Mouse (Mus musculus) adrenal gland, adult 2 months (tissue): ENCODE results near the gene Clrn1. TPM values are rescaled to one million over a fixed set of nuclear protein-coding genes. Genes with fewer than 3 reads are reported as not detected.
"Not testable (repeated sequence)": the region's sequence is repeated elsewhere in the genome, so short reads cannot be mapped to it uniquely, and the experiment has no call there.

Experiments
- DNase-seq: peaks from one replicate; pipeline ENCODE4 v3.0.0; 2021
- long read RNA-seq: library from polyadenylated mRNA; stranded (forward); transcript quantifications from one replicate; pipeline ENCODE4 v2.0.0, GENCODE M21; 2021
- polyA plus RNA-seq: library from polyadenylated mRNA; depleted of rRNA; stranded (reverse); fragments of >200 nt; gene quantifications from 2 replicates; pipeline ENCODE4 v1.2.3, GENCODE M21; 2012; rRNA removed
- total RNA-seq, 2 experiments: library from RNA; stranded (reverse); gene quantifications; 2 replicates each; pipeline ENCODE4 v1.2.3; 2021

Clrn1 gene
- total RNA-seq: not detected
- polyA plus RNA-seq: not detected in 2 replicates
- long read RNA-seq: 0 reads

DNA sequence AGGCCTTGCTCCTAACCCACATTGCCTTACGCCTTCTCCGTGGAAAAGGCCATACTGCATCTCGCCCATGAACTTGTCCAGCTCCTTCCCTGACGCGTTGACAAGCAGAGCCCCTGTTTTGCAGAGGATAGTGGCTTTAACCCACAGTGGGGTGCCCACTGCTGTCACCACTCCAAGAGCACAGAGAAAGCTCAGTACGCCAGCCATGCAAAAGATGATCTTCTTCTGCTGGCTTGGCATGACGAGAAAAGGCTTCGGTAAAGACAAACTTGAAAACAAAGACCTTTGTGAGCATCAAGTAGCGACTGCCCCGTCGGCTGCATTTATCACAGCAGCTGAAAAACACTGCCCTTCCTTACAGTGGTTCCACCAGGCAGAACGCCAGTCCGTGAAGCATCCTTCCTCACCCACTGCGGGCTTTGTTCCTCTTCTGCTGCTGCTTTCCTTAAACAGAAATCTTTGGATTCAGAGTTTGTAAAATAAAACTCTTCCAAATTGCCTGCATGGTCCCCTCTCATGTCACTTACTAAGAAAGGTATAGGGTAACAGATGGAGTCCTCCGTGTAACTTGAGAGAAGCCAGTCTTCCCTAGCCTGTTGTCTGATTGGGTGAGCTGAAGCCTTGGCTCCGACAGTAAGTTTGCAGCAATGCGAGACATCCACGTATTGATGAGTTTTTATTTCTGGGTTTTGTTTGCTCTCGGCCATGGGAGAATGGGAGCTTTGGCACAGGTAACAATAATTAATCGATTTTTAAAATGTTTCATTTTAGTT, at the start of gene Clrn1:
Gene Clrn1 (minus strand): TSS at position 540 of the 773 bp plus-strand sequence.
- no peak for DNase-seq

DNA sequence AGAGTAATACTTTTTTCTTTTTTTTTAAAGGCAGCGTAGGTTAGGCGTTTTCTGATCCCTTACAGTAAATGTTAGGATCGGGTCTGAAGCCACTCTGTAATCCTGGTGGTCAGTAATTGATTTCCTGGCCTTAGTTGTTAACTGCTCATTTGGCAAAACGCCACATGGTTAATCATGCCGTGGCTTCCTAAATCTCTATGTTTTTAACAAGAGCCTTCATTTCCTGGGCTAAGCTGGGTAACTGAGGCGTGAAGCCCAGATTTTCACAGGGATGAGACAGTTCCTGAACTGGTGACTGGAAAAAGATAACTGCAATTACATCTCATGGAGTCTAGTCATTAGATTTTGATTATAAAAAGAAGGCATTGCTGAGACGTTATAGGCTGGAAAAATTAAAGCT, 38.9 kb upstream of the Clrn1 start:
- no peak for DNase-seq

DNA sequence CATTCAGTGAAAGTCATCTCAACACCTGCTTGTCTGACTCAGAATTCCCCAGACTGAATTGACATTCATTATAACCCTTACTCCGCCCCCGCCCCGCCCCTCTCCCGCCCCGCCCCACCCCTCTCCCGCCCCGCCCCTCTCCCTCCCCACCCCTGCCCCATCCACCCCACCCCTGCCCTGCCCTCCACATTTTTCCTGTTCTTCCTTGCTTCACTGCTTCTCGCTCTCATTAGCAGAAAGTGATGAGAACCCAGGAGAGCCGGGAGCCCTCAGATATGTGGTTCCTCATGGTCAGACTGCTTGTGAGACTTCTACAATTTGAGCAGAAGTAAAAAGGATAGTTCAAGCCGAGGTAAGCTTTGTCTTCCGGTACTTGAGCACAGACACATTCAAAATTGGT, 38.0 kb upstream of the Clrn1 start:
- DNase-seq: no peak

DNA sequence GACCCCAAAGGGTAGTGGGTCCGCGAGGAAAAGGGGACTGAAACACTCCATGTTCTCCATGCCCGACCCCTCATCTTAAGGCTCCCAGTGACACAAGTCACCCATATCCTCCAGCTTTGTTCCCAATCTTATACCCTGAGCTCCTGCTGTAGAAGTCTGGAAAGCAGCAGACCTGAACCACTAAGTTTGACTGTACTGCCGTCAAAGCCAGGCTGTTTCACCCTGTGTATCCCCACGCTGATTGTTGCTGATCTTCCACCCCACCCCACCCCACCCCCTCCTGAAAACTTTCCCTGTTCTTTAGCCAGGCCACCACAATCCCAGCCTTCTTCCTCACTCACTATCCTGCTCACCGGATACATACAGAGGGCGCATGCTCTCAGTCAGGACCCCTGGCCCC, 37.5 kb upstream of the Clrn1 start:
- no peak for DNase-seq

DNA sequence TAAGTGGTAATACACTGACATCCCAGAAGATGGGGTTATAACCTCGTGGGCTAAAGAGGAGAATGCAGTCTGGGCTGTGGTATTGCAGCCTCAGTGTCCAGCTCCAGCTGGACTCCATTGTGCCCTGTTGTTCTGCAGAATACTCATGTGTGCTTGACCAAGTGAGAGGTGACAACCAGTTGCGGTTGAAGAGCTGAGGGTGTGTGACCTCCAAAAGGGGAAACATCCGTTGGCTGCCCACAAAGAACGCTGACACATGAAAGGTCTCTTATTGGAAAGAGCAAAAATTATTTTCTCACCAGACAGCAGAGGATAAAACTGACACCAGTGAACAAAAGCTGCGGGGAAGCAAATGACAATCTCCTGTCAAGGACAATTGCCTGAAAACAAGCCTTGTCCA, 36.2 kb upstream of the Clrn1 start:
- DNase-seq: no peak

DNA sequence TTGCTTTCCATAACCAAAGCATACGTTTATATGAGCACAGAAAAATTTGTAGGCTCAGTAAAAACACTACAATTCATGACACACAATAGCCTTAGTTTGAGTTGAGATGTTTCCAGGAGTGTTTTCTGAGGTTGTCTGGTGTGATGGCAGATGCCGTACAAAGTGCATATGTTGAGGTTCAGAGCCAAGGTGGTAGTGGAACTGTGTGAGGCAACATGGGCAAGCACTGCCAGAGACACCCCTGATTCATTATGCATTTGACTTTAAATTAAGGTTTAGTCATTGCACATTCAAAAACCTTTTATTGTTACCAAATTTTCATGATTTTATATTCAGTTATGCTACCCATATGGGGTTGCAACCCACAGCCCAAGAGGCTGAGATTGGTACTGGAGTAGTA, 19.5 kb upstream of the Clrn1 start:
- no peak for DNase-seq

DNA sequence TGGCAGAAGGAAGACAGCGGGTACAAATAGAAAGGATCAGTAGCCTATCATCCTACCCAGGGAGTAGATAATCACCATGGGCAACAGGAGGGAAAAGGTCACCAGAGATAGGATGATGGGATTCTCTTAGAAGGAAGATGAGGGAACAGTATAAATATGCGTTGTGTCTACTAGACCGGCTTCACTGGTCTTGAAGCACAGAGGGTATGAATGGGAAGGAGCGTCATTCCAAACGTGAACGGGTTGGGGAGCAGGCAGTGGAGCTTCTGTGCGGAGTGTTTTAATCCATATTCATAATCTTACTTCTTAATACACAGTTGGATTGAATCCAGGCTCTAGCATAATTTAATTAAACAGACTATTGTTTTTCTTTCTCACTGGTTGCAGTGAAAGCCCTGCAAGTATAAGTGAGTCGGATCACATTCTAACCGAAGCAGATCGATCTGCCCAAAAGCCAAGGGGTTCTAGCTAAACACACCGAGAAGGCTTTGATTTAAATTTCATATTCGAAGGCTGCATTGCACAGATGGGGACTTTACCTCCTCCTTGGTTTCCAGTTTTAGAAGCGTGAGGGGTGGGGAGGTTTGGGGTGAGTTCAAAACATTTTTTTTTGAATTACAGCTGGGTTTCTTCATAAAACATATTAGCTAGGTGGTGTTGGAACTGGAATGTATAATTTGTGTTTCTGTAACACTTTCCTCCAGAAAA, 17.1 kb upstream of the Clrn1 start:
- no peak for DNase-seq

DNA sequence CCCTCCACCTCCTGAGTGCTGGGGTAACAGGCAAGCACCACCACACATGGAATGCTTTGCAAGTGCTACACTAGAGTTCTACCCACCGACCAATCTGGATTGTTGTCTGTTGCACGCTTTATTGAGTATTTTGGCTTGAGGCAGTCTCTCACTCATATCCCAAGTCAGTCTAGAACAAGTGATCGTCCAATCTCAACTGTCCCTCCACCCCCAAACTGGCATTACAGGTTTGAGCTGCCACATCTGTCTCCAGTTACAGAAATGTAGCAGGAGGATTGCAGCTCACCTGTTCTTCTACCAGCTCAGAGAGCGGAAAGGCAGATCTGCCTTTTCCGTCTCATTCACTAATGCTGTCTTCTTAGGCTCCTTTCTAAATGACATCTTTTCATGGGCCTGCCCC, 10.0 kb upstream of the Clrn1 start:
- no peak for DNase-seq

DNA sequence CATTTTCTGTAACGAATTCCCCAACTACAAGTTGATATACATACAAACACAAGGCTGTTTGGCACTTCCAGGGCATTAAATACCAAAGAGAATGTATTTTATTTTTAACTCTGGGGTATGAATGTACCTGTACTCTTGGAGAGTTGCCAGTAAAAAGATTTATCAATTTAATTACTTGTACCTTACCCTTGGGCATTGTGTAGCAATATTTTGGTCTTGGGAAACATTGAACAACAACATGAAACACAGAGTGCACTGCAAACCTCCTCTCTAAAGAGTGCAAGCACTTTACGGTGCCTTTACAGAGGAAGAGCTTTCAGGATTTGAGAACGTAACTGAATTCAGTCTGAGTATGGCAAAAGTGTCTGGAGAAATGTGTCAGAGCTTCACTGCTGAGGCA, 9.4 kb upstream of the Clrn1 start:
- no peak for DNase-seq

DNA sequence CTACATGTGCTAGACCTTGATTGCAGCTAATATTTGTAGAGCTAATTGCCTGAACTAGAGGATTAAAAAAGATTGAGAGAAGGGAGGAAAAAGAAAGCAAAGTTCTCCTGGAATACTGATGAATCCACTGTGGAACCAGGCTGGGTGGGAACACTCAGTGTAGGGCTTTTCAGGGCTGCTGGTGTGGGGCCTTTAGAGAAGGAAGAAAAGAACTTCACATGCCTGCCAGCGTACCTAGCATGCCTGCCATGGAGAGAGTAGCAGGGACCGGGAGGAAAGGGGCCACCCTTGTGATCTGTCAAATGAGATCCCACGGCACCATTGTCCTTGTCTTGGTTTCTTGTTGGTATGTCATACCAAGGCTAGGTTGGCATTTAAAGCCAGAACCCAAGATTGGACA, 4.5 kb upstream of the Clrn1 start:
- DNase-seq: no peak

DNA sequence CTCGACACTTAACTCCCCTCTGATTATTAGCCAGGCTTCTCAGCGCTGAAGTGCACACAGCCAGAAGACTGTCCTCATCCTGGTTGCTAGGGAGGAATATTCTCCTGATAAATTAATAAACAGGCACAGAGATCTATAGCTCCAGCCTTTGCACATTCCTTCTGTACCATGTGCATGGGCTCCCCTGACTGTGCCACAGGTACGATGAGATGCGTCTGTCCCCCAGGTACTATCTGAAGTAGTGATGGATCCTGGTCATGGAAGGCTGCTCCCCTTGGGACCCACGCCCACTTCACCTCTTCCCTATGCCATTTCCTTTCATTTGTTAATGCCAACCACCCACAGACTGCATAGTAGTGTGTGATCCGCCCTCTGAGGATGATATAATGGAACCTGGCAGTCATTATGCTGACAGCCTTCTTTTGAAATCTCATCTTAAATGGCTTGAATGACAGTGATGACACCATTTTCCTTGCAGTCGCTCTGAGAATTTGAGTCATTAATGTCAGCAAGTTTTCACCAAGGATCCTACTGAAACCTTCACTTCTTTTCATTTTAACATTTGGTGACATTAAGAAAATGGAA, 3.1 kb upstream of the Clrn1 start:
- DNase-seq: no peak

DNA sequence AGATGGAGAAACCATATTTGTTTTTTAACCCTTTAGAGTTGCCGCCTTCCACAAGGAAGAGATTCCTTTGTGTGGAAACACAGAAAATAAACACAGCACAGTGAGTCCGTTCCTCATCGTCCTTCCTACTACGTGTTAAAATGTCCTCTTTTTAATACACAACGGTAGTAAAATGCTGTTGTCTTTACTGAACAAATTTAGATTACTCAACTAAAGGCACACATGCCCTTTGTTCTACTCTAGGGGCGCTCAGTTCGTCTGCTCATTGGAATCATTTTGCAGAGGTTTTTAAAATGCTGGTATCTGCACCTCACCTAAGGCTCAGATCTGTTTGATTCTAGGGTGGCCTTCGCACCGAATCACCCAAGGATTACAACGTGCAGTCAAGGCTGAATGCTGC, 2.6 kb upstream of the Clrn1 start:
- no peak for DNase-seq

DNA sequence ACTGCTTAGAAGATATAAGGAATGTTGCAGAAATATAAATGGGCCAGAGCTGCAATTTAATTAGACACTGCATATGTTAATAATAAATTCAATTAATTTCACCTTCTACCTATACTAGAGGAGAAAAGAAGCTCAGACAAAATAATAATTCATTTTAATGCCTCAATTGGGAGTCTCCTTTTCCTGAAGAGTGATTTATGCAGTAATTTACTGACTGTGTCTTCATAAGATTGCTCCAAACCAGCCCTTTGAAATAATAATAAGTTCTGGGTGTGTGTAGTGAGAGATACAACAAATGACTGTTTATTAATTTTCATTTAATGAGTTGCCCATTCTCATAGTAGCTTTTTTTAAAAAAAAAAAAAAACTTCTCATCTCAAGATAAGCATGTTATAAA, 1.6 kb downstream of the Clrn1 start:
- DNase-seq: no peak

DNA sequence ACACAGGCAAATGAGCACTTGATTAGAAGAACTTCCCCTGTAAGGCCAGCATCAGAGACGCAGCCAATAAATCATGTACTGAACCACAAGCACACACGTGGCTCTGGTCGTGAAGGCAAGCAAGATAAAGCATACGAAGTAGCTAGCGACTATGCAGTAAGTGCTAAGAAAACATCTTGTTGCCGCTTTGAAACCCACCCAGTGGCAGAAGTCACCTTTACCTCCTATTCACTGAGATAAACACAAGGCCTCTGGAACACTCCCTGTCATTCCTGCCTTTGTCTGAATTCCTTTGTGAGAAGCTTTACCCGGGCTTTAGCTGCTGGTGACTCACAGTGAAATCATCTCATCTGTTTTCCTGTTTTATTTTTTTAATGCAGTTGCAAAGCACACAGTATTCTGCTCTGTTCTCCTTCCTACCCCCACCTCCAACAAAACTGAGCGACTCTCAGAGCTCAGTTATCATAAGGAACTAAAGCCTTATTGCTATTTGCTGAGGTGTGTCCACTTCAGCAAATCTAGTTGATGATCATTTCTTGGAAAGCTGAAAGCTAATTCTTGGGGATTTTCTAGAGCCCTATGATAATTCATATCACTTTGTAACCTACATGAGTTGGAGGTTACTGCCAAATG, 2.1 kb downstream of the Clrn1 start:
- DNase-seq: peak; percentile 55

DNA sequence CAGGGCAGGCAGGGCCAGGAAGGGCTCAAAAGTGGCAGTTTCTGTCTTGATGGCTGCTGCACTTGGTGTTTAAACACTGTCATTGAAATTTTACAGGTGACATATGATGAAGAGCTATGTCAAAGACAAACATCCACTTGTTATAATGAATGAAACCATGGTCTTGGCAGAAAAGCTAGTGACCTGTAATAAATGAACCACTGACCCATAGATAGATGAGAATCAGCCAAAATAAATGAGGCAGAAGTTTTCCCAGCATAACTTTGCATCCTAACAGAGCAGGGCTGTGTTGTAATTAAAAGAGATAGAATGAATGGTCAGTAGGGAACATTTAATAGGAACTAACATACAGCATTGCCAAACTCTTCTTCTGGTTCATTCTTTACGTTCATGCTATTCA, 4.1 kb downstream of the Clrn1 start:
- DNase-seq: no peak

DNA sequence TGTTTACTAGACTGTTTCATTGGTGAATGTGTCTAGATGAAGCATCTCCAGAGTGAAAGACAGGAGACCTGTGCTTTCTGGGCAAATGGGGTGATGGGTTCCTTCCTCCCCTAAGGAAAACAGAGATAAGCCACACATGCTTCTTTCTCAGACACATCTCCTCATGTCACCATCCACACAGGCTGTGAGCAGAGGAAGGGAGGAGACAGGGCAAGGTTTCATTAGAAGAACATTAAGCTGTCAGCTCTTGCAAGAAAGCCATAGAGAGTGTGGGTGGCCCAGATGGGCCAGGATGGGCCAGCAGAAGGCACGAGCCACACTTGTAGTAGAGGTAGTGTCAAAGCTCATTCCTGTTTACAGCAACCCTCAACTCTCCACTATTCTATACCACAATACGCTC, 5.0 kb downstream of the Clrn1 start:
- no peak for DNase-seq

DNA sequence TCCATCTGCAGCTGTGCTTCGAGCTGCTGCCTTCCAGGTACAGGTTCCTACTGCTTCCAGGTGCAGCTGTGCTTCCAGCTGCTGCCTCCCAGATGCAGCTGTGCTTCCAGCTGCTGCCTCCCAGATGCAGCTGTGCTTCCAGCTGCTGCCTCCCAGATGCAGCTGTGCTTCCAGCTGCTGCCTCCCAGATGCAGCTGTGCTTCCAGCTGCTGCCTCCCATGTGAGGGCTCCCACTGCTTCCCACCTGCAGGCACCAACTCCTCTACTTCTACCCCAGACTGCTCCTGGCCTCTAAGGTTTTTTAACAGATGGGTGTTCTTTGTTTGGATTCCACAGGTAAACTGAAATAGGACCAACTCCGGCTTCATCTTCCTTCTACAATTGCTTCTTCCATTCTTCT, 13.3 kb downstream of the Clrn1 start:
- DNase-seq: not testable (repeated sequence)

DNA sequence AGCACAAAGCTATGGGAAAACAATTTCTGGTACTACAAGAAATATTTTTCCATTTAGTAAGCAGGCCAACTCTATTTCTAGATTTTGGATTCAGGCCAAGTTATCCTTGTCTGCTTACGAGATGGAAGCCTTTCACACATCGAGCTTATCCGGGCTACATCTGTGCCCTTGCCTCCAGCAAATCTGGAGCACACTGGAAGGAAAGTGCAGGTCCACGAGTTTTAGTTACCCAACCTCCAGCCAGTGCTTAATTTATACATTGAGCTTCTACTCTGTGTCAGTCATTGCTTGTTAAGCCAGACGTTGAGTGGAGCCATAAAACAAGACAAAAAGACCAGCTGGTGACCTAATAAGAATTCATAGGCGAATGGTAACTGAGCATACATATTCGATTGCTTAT, 19.4 kb downstream of the Clrn1 start:
- DNase-seq: no peak

DNA sequence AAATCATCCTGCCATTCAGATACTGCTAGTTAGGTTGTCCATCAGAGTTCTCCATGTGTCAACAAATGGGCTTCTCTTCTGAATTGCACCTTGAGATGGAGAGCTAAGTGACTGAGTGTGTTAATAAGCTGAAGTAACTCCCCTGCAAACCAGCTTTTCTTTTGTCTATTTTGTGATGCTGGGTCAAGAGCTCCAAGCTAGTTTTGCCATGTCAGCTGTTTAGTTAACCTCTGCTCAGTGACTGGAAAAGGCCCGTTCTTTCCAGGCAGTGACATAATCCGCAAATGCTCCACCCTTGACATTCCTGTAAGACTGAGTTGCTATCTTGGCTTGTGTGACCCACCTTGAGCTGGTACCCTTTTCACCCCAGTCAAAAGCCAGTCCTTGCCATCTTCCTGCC, 22.2 kb downstream of the Clrn1 start:
- no peak for DNase-seq

DNA sequence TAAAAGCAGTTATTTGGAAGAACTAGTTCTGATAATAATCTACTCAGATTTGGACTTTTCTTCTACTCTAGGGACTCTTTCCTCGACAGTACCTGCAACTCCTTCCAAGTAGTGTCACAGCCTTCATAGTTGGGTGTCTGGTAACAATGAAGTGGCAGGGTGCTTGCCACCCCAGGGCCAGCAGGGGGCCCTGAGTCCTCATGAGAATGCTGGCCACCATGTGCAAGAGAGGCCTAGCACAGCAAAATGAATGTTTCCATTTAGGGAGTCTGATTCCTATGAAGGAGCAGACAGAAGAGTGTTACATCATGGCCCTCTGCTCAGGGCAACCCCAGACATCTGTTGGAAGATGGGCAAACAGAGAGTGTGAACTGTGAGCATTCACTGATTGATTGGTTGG, 41.7 kb downstream of the Clrn1 start:
- peak; percentile 37 for DNase-seq

DNA sequence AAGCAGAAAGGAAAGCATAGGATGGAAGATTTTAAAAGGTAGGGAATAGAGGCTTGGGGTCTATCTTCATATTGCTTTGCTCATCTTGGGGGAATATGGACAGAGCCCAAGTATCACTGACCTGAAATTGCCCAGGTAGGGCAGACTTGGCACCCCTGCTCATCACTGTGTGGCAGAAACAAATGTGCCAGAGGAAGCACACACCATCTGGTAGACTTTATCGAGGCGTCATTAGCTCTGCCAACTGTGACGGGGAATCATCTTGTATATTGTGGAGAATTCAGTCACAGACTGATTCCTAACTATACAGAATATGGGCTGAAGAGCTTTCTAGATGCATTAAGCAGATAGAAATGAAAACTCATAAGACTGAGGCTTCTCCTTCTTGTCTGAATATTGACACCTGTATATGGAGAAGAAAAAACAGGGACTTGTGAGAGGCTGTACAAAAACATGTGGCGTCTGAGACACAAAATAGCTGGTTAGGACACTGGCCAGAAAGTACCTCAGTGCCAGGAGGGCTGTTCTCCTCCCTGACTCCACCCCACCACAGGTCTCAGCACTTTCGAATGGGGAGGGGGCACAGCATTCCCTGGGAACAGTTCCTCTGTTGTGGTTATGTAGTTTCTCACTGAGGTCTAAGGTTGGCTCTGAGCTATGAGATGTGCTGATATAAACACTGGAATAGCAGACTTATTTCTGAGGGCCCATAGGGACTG, 51.5 kb downstream of the Clrn1 start:
- DNase-seq: no peak

DNA sequence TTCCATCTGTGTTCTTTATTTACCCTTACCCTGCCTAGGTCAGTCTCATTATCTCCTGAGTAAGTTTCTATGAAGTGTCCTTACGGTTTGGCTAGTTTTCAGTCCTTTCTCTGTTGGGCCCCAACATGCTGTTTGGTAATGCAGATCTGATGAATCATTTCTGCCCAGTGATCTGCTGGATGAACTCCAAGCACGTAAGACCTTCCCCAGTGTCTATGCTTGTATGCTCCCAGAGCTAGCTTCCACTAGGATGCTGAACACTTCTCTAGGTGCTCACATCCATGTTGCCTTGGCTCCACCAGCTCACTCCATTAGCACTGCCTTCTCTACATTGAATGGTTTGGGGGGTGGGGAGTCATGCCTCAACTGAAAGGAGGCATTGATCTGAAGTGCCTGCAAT, 52.3 kb downstream of the Clrn1 start:
- peak; percentile 45 for DNase-seq
